Mouse (Mus musculus): ENCODE measurements around the gene Cd5.
A peak's percentile ranks its signal among the peaks of the same experiment; 100 is the strongest.

The Cd5 gene

DNA sequence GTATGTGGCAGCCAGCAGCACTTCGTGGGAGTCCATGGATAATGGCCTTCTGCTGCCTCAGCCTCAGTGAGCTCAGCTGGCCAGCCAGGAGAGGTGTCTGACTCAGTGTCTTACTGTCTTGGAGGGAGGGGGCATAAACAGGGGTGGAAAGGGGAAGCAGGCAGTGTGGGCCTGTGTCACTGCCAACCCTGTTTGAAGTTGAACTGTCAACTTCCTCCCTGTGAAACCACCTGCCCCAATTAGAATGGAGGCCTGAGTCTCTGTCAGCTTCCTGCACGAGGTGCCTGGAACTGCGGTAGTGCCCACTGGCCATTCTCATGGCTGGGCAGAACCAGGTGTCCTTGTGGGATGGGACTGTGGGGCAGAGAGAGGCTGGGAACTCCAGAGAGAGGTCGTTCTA is at the start of gene Cd5:
TSS of gene Cd5 (minus strand) at position 192 of the 400 bp plus-strand sequence.
- peak; percentile 47 to 55 for DNase-seq

DNA sequence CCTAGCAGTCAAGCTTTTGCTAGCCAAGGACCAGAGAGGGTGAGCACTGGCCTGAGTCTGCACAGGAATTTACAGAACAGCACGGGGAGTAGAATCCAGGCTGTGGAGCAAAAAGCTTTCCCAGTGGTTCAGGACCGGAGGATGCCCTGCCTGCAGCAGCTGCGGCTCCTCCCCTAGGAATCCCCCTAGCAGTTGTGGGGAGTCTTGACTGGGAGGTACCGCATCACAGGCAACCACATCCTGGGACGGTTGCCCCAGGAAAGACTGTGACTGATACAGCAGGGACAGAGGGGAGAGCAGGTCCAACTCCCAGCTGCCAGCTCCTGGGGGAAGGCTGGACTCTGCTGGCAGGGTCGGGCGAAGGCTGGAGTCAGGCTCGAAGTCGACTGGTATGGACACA is 49.4 kb upstream of the Cd5 start:
- no peak for DNase-seq

GRCm38 (mm10) chr19:10787406-10787805 is 48.6 kb upstream of the Cd5 start:
- DNase-seq: no peak

GRCm38 (mm10) chr19:10786753-10787152 is 48.0 kb upstream of the Cd5 start:
- DNase-seq: no peak

- DNase-seq: no peak
These were observed 46.1 kb upstream of the Cd5 start for GRCm38 (mm10) chr19:10784796-10785459.

DNA sequence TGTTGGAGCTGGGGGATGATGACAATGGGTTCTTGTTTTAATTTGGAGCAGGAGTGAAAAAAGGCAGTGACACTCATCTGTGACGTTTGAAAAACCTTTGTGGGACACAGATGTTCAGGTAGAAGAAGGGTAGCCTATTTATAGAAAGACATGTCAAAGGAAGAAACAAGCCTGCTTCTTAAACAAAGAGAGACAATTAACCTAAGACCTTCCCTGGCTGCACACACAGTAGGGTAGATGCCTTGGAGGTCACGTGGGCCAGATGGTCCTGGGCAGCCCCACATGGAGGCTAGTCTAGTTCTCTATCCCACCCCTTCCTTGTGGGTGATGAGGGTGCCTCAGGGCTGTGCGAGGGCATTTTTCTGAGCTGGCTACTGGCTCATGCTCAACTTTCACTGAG is 45.3 kb upstream of the Cd5 start:
- DNase-seq: no peak

DNA sequence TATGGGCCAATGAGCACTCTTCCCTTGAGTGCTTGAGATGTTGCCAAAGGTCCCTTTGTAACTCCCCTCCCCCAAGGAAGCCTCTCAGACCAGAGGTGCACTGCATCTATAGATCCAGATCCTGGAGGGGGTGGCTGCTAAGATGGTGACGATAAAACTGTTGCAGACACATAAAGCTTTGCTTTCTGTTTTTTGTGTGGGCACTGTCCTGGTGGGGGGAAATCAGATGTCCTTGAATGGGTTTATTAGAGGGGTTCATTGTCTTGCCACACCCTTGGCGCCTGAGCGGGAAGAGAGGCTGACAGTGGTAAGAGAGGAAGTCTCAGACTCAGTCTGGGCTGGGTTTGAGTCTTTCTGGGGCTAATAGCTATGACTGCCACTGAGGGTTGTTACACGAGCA is 44.4 kb upstream of the Cd5 start:
- DNase-seq: no peak

- DNase-seq: no peak
These were observed 42.8 kb upstream of the Cd5 start for GRCm38 (mm10) chr19:10781641-10782040.

GRCm38 (mm10) chr19:10776906-10777305 is 38.1 kb upstream of the Cd5 start:
- no peak for DNase-seq

DNA sequence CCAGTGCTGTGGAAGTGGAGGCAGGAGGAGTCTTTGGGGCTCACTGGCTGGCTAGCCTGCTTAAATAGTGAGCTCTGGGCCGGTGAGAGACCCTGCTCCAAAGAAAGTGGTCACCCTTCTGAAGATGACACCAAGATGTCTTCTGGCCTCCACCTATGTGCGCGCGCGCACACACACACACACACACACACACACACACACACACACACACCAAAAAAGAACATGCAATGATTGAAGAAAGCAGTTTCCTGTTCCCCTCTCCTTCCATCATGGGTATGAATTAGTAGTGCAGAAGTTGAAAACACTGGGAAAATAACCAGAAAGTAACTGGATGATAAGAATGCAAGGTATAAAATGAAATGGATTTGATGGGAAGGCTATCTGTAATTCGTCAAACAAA is 35.3 kb upstream of the Cd5 start:
- DNase-seq: no peak

- DNase-seq: no peak
These were observed 34.6 kb upstream of the Cd5 start for GRCm38 (mm10) chr19:10773384-10773783.

- DNase-seq: no peak
These were observed 34.1 kb upstream of the Cd5 start for GRCm38 (mm10) chr19:10772866-10773265.

DNA sequence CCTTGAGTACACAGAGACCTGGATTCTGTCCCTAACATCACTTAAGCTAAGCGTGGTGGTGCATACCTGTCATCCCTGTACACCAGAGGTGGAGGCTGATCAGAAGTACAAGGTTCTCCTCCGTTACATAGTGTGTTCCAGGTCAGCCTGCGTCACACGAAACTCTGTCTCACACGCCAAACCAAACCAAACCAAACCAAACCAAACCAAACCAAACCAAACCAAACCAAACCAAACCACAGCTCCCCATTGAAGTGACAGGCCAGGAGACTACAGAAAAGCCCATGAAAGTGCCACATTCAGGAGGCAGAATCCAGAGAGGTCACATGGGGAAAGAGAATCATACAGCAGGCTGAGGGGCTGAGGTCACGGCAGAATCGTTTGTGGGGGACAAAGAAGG is 33.2 kb upstream of the Cd5 start:
- DNase-seq: no peak

GRCm38 (mm10) chr19:10769429-10770195 is 30.8 kb upstream of the Cd5 start:
- DNase-seq: no peak

DNA sequence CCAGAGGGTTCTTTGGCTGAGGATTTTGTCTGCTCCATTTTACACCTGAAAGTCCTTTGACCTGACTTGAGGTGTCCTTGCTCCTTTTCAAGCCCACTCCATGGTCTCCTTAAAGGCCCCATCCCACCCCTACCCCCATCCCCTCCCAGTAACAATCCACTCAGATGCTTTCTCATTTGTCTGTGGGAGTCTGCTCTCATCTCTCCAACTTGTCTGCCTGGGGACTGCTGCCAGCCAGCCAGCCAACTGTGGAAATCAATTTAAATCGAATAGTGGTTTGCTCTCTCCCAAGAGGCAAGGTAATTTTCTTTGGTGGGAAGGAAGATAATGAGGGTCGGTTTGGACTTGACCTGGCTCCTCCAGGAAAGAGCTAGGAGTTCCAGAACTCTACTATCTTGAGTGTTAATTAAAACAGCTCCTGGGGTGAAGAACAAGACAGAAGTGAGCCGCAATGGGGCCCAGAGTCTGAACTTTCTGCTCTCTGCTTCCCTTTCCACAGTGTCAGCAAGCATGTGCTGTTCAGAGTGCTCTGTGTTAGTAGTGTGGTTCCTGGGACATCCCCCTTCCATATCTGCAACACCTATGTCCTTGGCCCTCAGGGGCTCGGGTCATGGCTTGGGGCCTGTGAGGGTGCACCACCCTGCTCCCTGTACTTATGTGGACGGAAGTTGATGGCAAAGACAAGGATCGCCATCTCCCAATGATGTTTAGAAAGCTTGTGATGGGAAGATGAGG is 30.1 kb upstream of the Cd5 start:
- no peak for DNase-seq

DNA sequence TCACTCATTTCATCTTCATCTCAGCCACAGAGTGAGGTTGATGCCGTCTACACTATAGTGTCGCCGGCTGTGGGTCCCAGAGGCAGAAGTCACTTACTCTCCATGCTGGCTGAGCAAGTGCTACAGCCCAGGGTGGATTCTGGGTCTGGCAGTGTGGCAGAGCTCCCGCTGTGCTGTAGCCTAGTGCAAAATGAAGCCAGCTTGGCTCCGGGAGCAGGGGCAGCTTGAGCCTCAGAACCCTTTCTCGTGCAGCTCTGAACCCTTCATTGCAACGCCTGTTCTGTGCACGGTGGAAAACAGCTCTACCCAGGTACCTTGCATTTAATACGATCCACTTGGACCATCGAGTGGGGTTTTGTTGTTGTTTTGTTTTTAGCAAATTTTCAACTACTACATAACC is 28.8 kb upstream of the Cd5 start:
- no peak for DNase-seq

- DNase-seq: no peak
These were observed 24.7 kb upstream of the Cd5 start for GRCm38 (mm10) chr19:10763381-10764031.

DNA sequence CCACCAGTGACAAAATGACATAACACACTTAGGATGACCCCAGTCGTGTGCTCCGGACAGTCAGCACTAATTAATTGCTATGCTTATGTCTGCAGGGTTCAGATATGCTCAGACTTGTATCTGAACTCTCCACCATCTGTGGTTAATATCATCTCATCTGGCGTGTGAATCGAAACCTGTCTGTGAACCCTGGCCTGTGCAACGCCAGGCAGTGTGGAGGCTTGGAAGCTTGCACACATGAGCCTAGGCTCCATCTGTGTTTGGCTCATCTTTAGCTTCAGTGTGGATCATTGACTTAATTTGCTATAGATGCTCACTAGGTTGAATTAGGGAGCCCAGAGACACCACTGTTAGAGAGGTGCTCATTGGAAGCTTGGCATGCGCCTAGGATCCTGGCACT is 23.7 kb upstream of the Cd5 start:
- no peak for DNase-seq

GRCm38 (mm10) chr19:10761794-10762415 is 23.1 kb upstream of the Cd5 start:
- DNase-seq: no peak

DNA sequence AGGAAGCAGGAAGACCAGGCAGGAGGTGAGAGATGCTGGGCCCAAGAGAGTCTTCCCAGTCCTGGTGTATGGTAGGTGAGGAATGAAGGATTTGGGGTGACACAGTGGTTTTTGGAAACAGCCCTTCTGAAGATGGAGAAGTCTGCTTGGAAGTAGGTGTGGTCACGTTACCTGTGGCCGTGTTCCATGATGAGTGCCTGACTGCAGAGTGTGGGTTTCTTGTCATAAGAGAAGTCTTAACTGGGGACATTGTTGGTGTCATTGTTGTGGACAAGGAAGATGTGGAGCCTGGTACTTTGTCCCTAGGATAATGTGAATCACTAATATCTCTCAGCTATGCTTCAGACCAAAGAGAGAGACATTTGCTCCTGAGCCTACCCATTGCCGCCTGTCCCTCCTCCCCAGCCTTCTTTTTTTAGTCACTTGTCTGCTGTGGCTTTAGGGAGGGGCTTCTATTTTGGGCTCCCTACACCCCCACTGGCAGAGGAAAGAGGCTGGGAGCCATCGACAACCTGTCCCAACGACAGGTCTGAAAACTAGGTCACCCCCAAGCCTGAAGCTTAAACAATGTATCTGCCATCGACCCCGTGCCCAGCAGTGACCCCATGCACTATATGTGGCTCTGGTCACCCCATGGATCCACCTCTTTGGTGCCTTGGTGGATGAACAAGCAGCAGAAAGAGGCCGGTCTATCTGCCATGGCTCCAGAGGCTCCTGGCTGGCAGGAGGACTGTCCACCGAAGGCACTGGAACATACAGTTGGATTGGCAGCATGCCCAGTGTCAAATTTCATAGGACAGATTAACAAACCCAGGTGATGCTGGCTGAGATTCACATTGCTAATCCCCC is 21.4 kb upstream of the Cd5 start:
- no peak for DNase-seq

GRCm38 (mm10) chr19:10759525-10759924 is 20.7 kb upstream of the Cd5 start:
- DNase-seq: no peak

GRCm38 (mm10) chr19:10758708-10759107 is 19.9 kb upstream of the Cd5 start:
- DNase-seq: no peak
